Mouse (Mus musculus): ENCODE data around the gene Snorc. TPM values are rescaled to one million over a fixed set of nuclear protein-coding genes. Genes with fewer than 3 reads are reported as not detected.

The Snorc gene
- polyA plus RNA-seq, 1 experiment from 2014 or later, result 0.34 TPM

- 8% methylated on average over 37 of the region's 42 CpGs for WGBS (ENCODE audit: insufficient replicate concordance)
- no peak for ATAC-seq
- no peak for DNase-seq
- TF ChIP-seq EP300 (IDR thresholded peaks at IDR 0.05; ENCODE audit: low read depth), result no peak
- TF ChIP-seq CTCF (IDR thresholded peaks at IDR 0.05; ENCODE audit: low read depth), result no peak
- H3K9me3 ChIP-seq (ENCODE audit: low read length), result no peaks in the 10 kb centered on the region
- H3K27ac ChIP-seq (ENCODE audit: low read depth), result no peak overlapping the region
- no peak overlapping the region for H3K9ac ChIP-seq (replicated peaks)
- no peak overlapping the region for H3K4me3 ChIP-seq (ENCODE audit: low read depth, low read length)
- H3K36me3 ChIP-seq (replicated peaks; ENCODE audit: insufficient read depth, low read length), result 0 out of 2 replicates have a peak, but pooled peaks cover under 1% of the 10 kb centered on the region
- H3K4me1 ChIP-seq (ENCODE audit: insufficient read depth), result peaks cover 5% of the 10 kb centered on the region
- no peak overlapping the region for H3K4me2 ChIP-seq (ENCODE audit: low read depth, low read length)
- peaks cover 8% of the 10 kb centered on the region; the same call in 1 of the 2 replicates for H3K27me3 ChIP-seq (ENCODE audit: insufficient read depth, low read length)
These were observed 5.2 kb downstream of the Snorc start for GRCm38 (mm10) chr1:87475076-87475895.

GRCm38 (mm10) chr1:87482546-87482945, 12.5 kb downstream of the Snorc start:
- 0 out of 2 replicates have a peak, but pooled peaks cover 4% of the 10 kb centered on the region for H3K36me3 ChIP-seq (replicated peaks; ENCODE audit: insufficient read depth, low read length)
- H3K4me1 ChIP-seq (ENCODE audit: insufficient read depth), result no peaks in the 10 kb centered on the region
- ATAC-seq, result no peak
- DNase-seq, result no peak
- no peak overlapping the region for H3K27ac ChIP-seq (ENCODE audit: low read depth)
- no peak overlapping the region for H3K9ac ChIP-seq (replicated peaks)
- no peak overlapping the region for H3K4me3 ChIP-seq (ENCODE audit: low read depth, low read length)
- TF ChIP-seq EP300 (IDR thresholded peaks at IDR 0.05; ENCODE audit: low read depth) (no peak), CTCF (IDR thresholded peaks at IDR 0.05; ENCODE audit: low read depth) (no peak)
- H3K9me3 ChIP-seq (ENCODE audit: low read length), result no peaks in the 10 kb centered on the region
- H3K27me3 ChIP-seq (ENCODE audit: insufficient read depth, low read length), result no peaks in the 10 kb centered on the region
- H3K4me2 ChIP-seq (ENCODE audit: low read depth, low read length), result no peak overlapping the region
- WGBS (ENCODE audit: insufficient replicate concordance), result 83% methylated on average over 4 of the region's 4 CpGs

DNA sequence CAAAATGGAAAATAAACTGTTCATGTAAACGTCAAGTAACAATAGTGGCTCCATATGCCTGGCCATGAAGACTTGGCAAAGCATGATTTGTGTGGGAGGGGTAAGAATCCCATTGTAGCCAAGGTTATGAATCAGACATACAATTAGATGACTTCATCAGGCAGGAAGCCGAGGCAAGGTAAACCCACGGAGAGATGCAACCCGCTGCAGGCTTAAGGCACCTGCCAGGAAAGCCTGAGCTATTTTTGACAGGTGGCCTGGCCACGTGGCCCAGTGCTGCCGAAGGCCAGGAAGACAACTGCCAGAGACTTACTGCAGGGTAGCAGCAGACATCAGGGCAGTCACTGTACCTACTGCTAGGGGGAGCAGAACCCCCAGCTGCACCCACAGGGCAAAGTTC, 16.3 kb downstream of the Snorc start:
- no peak for ATAC-seq
- Histone ChIP-seq H3K4me3 (ENCODE audit: low read depth, low read length) (no peak overlapping the region), H3K9me3 (ENCODE audit: low read length) (no peaks in the 10 kb centered on the region), H3K9ac (replicated peaks) (no peak overlapping the region), H3K27me3 (ENCODE audit: insufficient read depth, low read length) (no peaks in the 10 kb centered on the region), H3K4me2 (ENCODE audit: low read depth, low read length) (no peak overlapping the region), H3K27ac (ENCODE audit: low read depth) (no peak overlapping the region), H3K36me3 (replicated peaks; ENCODE audit: insufficient read depth, low read length) (peaks cover 5% of the 10 kb centered on the region; the same call in 1 of the 2 replicates), H3K4me1 (ENCODE audit: insufficient read depth) (no peaks in the 10 kb centered on the region)
- no peak for DNase-seq
- WGBS (ENCODE audit: insufficient replicate concordance), result 65% methylated on average over 6 of the region's 6 CpGs
- TF ChIP-seq CTCF (IDR thresholded peaks at IDR 0.05; ENCODE audit: low read depth) (no peak), EP300 (IDR thresholded peaks at IDR 0.05; ENCODE audit: low read depth) (no peak)

DNA sequence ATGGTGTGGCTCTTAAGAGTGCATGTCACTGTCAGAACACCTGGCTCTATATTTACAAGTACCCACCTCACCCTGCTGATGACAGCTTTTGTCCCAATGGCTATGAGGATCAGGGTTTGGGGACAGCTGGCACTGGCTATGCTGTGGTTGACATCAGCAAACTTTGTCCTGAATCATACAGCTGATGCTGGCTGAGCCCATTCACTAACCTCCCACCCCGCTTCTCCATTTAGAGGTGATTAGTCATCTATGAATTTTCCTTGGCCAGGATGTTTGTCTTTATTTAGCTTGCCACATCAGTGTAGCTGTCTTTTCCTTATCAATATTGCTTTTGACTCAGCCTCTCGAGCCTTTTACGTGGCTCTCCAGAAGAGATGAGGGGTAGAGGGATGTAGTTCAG, 22.2 kb downstream of the Snorc start:
- Histone ChIP-seq H3K4me3 (ENCODE audit: low read depth, low read length) (no peak overlapping the region), H3K27me3 (ENCODE audit: insufficient read depth, low read length) (no peaks in the 10 kb centered on the region), H3K4me1 (ENCODE audit: insufficient read depth) (no peaks in the 10 kb centered on the region), H3K36me3 (replicated peaks; ENCODE audit: insufficient read depth, low read length) (peaks cover 5% of the 10 kb centered on the region; the same call in 1 of the 2 replicates), H3K27ac (ENCODE audit: low read depth) (no peak overlapping the region), H3K9me3 (ENCODE audit: low read length) (no peaks in the 10 kb centered on the region), H3K4me2 (ENCODE audit: low read depth, low read length) (no peak overlapping the region), H3K9ac (replicated peaks) (no peak overlapping the region)
- no peak for DNase-seq
- ATAC-seq, result no peak
- 69% methylated on average over 3 of the region's 3 CpGs for WGBS (ENCODE audit: insufficient replicate concordance)
- TF ChIP-seq EP300 (IDR thresholded peaks at IDR 0.05; ENCODE audit: low read depth) (no peak), CTCF (IDR thresholded peaks at IDR 0.05; ENCODE audit: low read depth) (no peak)

DNA sequence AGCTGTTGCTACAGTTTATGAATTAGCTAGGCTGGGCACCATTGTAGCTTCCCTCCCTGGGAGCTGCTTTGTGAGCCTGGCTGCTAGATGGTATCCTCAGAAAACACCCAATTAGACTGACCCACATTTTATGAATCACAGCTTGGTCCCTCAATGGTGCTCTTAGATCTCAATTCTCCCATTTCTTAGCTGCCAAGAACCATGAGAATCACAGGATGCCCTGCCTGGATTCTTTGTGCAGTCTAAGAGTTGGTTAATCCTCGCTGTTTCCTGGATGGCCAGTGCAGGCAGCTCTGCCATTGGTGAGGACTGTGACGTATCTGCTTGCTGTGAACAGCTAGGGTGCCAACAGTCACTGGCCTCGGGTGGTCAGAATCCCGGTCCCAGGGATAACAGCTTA, 23.5 kb downstream of the Snorc start:
- Histone ChIP-seq H3K4me3 (ENCODE audit: low read depth, low read length) (no peak overlapping the region), H3K9me3 (ENCODE audit: low read length) (no peaks in the 10 kb centered on the region), H3K9ac (replicated peaks) (no peak overlapping the region), H3K27me3 (ENCODE audit: insufficient read depth, low read length) (no peaks in the 10 kb centered on the region), H3K27ac (ENCODE audit: low read depth) (no peak overlapping the region), H3K36me3 (replicated peaks; ENCODE audit: insufficient read depth, low read length) (no peaks in the 10 kb centered on the region), H3K4me1 (ENCODE audit: insufficient read depth) (no peaks in the 10 kb centered on the region), H3K4me2 (ENCODE audit: low read depth, low read length) (no peak overlapping the region)
- no peak for TF ChIP-seq EP300 (IDR thresholded peaks at IDR 0.05; ENCODE audit: low read depth)
- ATAC-seq, result no peak
- whole genome bisulfite sequencing (ENCODE audit: insufficient replicate concordance), result 66% methylated on average over 4 of the region's 4 CpGs
- no peak for DNase-seq

DNA sequence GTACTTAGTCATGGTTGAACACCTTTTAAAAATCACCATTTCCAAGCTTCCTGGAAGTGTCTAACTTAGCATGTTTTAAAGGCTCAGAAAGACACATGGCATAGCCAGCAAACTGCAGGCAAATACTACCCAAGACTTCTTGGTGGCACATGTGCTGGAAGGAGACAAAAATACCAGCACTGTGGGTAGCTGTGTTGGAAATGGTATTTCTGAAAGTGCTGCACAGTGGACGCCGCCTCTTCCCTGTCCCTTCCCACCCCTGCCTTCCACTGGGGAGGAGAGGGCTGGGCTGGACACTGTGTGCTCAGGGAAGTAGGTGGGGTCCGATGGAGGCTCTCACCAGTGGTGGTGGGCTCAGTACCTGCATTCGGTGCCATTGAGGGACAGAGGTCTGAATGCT, 35.5 kb downstream of the Snorc start:
- no peak overlapping the region for H3K4me2 ChIP-seq (ENCODE audit: low read depth, low read length)
- no peak for DNase-seq
- no peak overlapping the region for H3K9ac ChIP-seq (replicated peaks)
- H3K27me3 ChIP-seq (ENCODE audit: insufficient read depth, low read length), result peaks cover 18% of the 10 kb centered on the region
- peaks cover 7% of the 10 kb centered on the region; the same call in 1 of the 2 replicates for H3K4me1 ChIP-seq (ENCODE audit: insufficient read depth)
- H3K27ac ChIP-seq (ENCODE audit: low read depth), result no peak overlapping the region
- H3K36me3 ChIP-seq (replicated peaks; ENCODE audit: insufficient read depth, low read length), result peaks cover 2% of the 10 kb centered on the region; the same call in 1 of the 2 replicates
- TF ChIP-seq EP300 (IDR thresholded peaks at IDR 0.05; ENCODE audit: low read depth) (no peak), CTCF (IDR thresholded peaks at IDR 0.05; ENCODE audit: low read depth) (no peak)
- H3K9me3 ChIP-seq (ENCODE audit: low read length), result no peaks in the 10 kb centered on the region
- no peak overlapping the region for H3K4me3 ChIP-seq (ENCODE audit: low read depth, low read length)
- ATAC-seq, result no peak
- 81% methylated on average over 4 of the region's 4 CpGs for WGBS (ENCODE audit: insufficient replicate concordance)

Measured in liver, postnatal 0 days (tissue).